Mouse (Mus musculus) limb, embryonic 15.5 days (tissue): Measurements from ENCODE around the gene Csnk2b. TPM values are rescaled to one million over a fixed set of nuclear protein-coding genes. Genes with fewer than 3 reads are reported as not detected.
A peak's percentile ranks its signal among the peaks of the same experiment; 100 is the strongest.

ENCODE experiments used
- ATAC-seq: fragments of 200-750 bp; cut with Nextera tagmentation; 2 replicates; pipeline ENCODE4 v1.8.0; 2017; ENCODE audit warnings: low read depth, moderate TSS enrichment; ENCODE audit not compliant: insufficient number of reproducible peaks, low FRiP score, low TSS enrichment
- H3K27ac ChIP-seq: fragments of 300-500 bp; sonication (generic); 2 replicates; pipeline ENCODE4 v1.5.1; 2015; ENCODE audit warnings: moderate library complexity, mild to moderate bottlenecking, inconsistent platforms
- H3K27me3 ChIP-seq: fragments of 300-500 bp; sonication (generic); 2 replicates; pipeline ENCODE4 v1.6.1; 2015; ENCODE audit warnings: inconsistent platforms
- H3K36me3 ChIP-seq: fragments of 300-500 bp; sonication (generic); 2 replicates; pipeline ENCODE4 v1.6.1; 2015; ENCODE audit warnings: inconsistent platforms
- H3K4me1 ChIP-seq: fragments of 300-500 bp; sonication (generic); 2 replicates; pipeline ENCODE4 v1.6.1; 2015; ENCODE audit warnings: inconsistent platforms
- H3K4me2 ChIP-seq: fragments of 300-500 bp; sonication (generic); 2 replicates; pipeline ENCODE4 v1.6.1; 2015; ENCODE audit warnings: mild to moderate bottlenecking, inconsistent platforms
- H3K4me3 ChIP-seq: fragments of 300-500 bp; sonication (generic); 2 replicates; pipeline ENCODE4 v1.5.1; 2015; ENCODE audit warnings: mild to moderate bottlenecking, inconsistent platforms
- H3K9ac ChIP-seq: fragments of 300-500 bp; sonication (generic); 2 replicates; pipeline ENCODE4 v1.6.1; 2015; ENCODE audit warnings: inconsistent platforms
- H3K9me3 ChIP-seq: fragments of 300-500 bp; sonication (generic); 2 replicates; pipeline ENCODE4 v1.6.1; 2016; ENCODE audit warnings: inconsistent platforms
- WGBS: fragments of 180-500 bp; shearing (Covaris S2); methylation state at CpG from one replicate; pipeline ENCODE4 v1.1.7; 2015; 5-methylcytosine and 5-hydroxymethylcytosine counted together
- polyA plus RNA-seq: library from polyadenylated mRNA; unstranded; fragments of >200 nt; fragmentation: Nextera tagmentation; extraction: Ambion mirVana; gene quantifications from 2 replicates; pipeline ENCODE4 v1.2.1, GENCODE M21; 2015

Csnk2b gene
- polyA plus RNA-seq, 1 experiment from 2014 or later, result 293 TPM

GRCm38 (mm10) chr17:35161421-35161820, 39.6 kb upstream of the Csnk2b start:
- Histone ChIP-seq H3K4me1 (peaks cover 37% of the 10 kb centered on the region), H3K4me3 (peak overlapping the region; percentile 100; the same call in 1 of the 2 replicates), H3K27me3 (no peaks in the 10 kb centered on the region), H3K36me3 (peaks cover 60% of the 10 kb centered on the region), H3K4me2 (no peak overlapping the region), H3K27ac (no peak overlapping the region), H3K9me3 (no peaks in the 10 kb centered on the region), H3K9ac (no peak overlapping the region)
- ATAC-seq, result no peak
- WGBS, result 78% methylated on average over 11 of the region's 11 CpGs

- Histone ChIP-seq H3K36me3 (peaks cover 78% of the 10 kb centered on the region), H3K27ac (no peak overlapping the region), H3K4me1 (peaks cover 36% of the 10 kb centered on the region), H3K4me3 (no peak overlapping the region), H3K4me2 (no peak overlapping the region), H3K9me3 (no peaks in the 10 kb centered on the region), H3K9ac (no peak overlapping the region), H3K27me3 (no peaks in the 10 kb centered on the region)
- ATAC-seq, result no peak
- WGBS, result 85% methylated on average over 7 of the region's 7 CpGs
Observed at GRCm38 (mm10) chr17:35159638-35160037, 37.8 kb upstream of the Csnk2b start.

GRCm38 (mm10) chr17:35158850-35159593, 37.2 kb upstream of the Csnk2b start:
- Histone ChIP-seq H3K4me3 (no peak overlapping the region), H3K36me3 (peaks cover 84% of the 10 kb centered on the region), H3K9me3 (no peaks in the 10 kb centered on the region), H3K4me1 (peaks cover 36% of the 10 kb centered on the region), H3K9ac (no peak overlapping the region), H3K27ac (no peak overlapping the region), H3K4me2 (no peak overlapping the region), H3K27me3 (no peaks in the 10 kb centered on the region)
- 92% methylated on average over 16 of the region's 16 CpGs for WGBS
- ATAC-seq, result no peak

GRCm38 (mm10) chr17:35157661-35158175, 35.9 kb upstream of the Csnk2b start:
- WGBS, result 90% methylated on average over 8 of the region's 8 CpGs
- H3K27ac ChIP-seq, result no peak overlapping the region
- H3K27me3 ChIP-seq, result no peaks in the 10 kb centered on the region
- H3K4me1 ChIP-seq, result peaks cover 29% of the 10 kb centered on the region
- ATAC-seq, result no peak
- H3K4me2 ChIP-seq, result no peak overlapping the region
- H3K9me3 ChIP-seq, result no peaks in the 10 kb centered on the region
- H3K36me3 ChIP-seq, result peaks cover 97% of the 10 kb centered on the region
- no peak overlapping the region for H3K9ac ChIP-seq
- no peak overlapping the region for H3K4me3 ChIP-seq

GRCm38 (mm10) chr17:35157254-35157653, 35.4 kb upstream of the Csnk2b start:
- Histone ChIP-seq H3K4me3 (no peak overlapping the region), H3K27me3 (no peaks in the 10 kb centered on the region), H3K9ac (no peak overlapping the region), H3K27ac (no peak overlapping the region), H3K36me3 (peaks cover 100% of the 10 kb centered on the region), H3K9me3 (no peaks in the 10 kb centered on the region), H3K4me1 (peaks cover 24% of the 10 kb centered on the region), H3K4me2 (no peak overlapping the region)
- 90% methylated on average over 8 of the region's 8 CpGs for WGBS
- no peak for ATAC-seq

GRCm38 (mm10) chr17:35156461-35157200, 34.8 kb upstream of the Csnk2b start:
- Histone ChIP-seq H3K4me1 (peaks cover 18% of the 10 kb centered on the region), H3K36me3 (peaks cover 100% of the 10 kb centered on the region), H3K9ac (no peak overlapping the region), H3K4me3 (no peak overlapping the region), H3K27ac (no peak overlapping the region), H3K27me3 (no peaks in the 10 kb centered on the region), H3K4me2 (no peak overlapping the region), H3K9me3 (no peaks in the 10 kb centered on the region)
- ATAC-seq, result no peak
- WGBS, result 85% methylated on average over 33 of the region's 33 CpGs

GRCm38 (mm10) chr17:35155451-35155850, 33.6 kb upstream of the Csnk2b start:
- no peak overlapping the region for H3K27ac ChIP-seq
- no peaks in the 10 kb centered on the region for H3K27me3 ChIP-seq
- H3K9ac ChIP-seq, result no peak overlapping the region
- no peak overlapping the region for H3K4me3 ChIP-seq
- no peaks in the 10 kb centered on the region for H3K9me3 ChIP-seq
- peaks cover 98% of the 10 kb centered on the region for H3K36me3 ChIP-seq
- no peak overlapping the region for H3K4me2 ChIP-seq
- peaks cover 10% of the 10 kb centered on the region for H3K4me1 ChIP-seq
- no peak for ATAC-seq
- 88% methylated on average over 12 of the region's 12 CpGs for WGBS

GRCm38 (mm10) chr17:35154616-35155015, 32.8 kb upstream of the Csnk2b start:
- Histone ChIP-seq H3K4me2 (no peak overlapping the region), H3K4me1 (peaks cover 10% of the 10 kb centered on the region), H3K4me3 (no peak overlapping the region), H3K27me3 (no peaks in the 10 kb centered on the region), H3K36me3 (peaks cover 98% of the 10 kb centered on the region), H3K27ac (peak overlapping the region; percentile 48; the same call in 1 of the 2 replicates), H3K9me3 (no peaks in the 10 kb centered on the region), H3K9ac (no peak overlapping the region)
- no peak for ATAC-seq
- whole genome bisulfite sequencing, result 80% methylated on average over 7 of the region's 7 CpGs

- Histone ChIP-seq H3K4me1 (peaks cover 10% of the 10 kb centered on the region), H3K9me3 (no peaks in the 10 kb centered on the region), H3K27me3 (no peaks in the 10 kb centered on the region), H3K36me3 (peaks cover 98% of the 10 kb centered on the region), H3K27ac (no peak overlapping the region), H3K4me2 (no peak overlapping the region), H3K9ac (no peak overlapping the region), H3K4me3 (no peak overlapping the region)
- ATAC-seq, result no peak
- WGBS, result 53% methylated on average over 4 of the region's 4 CpGs
Observed at GRCm38 (mm10) chr17:35153931-35154330, 32.1 kb upstream of the Csnk2b start.

GRCm38 (mm10) chr17:35153077-35153476, 31.2 kb upstream of the Csnk2b start:
- 91% methylated on average over 9 of the region's 9 CpGs for WGBS
- no peak for ATAC-seq
- Histone ChIP-seq H3K9me3 (no peaks in the 10 kb centered on the region), H3K4me1 (peaks cover 10% of the 10 kb centered on the region), H3K9ac (no peak overlapping the region), H3K4me2 (no peak overlapping the region), H3K36me3 (peaks cover 98% of the 10 kb centered on the region), H3K27ac (no peak overlapping the region), H3K27me3 (no peaks in the 10 kb centered on the region), H3K4me3 (no peak overlapping the region)

GRCm38 (mm10) chr17:35152121-35152520, 30.3 kb upstream of the Csnk2b start:
- H3K27me3 ChIP-seq, result no peaks in the 10 kb centered on the region
- H3K4me3 ChIP-seq, result no peak overlapping the region
- H3K9me3 ChIP-seq, result no peaks in the 10 kb centered on the region
- no peak overlapping the region for H3K4me2 ChIP-seq
- peaks cover 10% of the 10 kb centered on the region for H3K4me1 ChIP-seq
- ATAC-seq, result no peak
- H3K9ac ChIP-seq, result no peak overlapping the region
- H3K27ac ChIP-seq, result no peak overlapping the region
- 98% methylated on average over 4 of the region's 4 CpGs for WGBS
- peaks cover 98% of the 10 kb centered on the region for H3K36me3 ChIP-seq
